Mouse (Mus musculus): ENCODE results near the gene Gm17660. TPM values are rescaled to one million over a fixed set of nuclear protein-coding genes. Genes with fewer than 3 reads are reported as not detected.
A peak's percentile ranks its signal among the peaks of the same experiment; 100 is the strongest.

Gm17660 gene
- total RNA-seq, 2 experiments from 2014 or later: not detected

DNA sequence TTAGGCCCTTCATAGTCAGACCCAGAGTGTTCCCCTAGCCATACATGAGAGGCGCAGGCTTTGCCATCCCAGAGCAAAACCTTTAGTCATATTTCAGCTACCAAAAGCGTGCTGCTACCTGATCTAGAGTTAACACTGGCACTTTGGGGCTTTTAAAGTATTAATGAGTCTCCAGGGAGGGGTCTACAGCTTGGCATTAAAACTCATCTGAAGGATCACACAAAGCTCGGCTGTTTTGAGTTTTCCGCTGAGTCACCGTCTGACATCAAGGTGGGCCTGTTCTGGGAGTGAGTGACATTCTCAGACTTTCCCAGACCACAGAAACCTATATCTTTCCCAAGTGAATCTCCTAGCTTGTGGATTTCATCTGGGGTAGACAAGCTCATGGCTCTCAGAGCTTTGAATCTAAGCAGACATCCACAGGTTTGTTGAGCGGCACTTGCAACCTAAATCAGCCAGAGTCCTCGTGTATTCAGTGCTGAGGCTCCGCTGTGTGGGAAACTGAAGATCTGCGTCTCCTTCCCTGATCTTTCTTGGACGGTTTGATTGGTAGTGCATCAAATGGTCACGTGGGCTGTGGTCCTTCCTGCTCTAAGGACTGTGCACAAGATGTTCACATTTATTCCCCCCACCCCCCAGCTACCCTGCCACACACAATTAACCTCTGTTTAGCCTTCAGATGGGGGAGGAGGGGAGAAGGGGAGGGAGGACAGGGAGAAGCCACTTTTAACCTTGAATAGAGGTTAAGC lies 30.9 kb upstream of the Gm17660 start:
- Histone ChIP-seq H3K4me3 (peak overlapping the region; percentile 77), H3K27ac (peak overlapping the region; percentile 92)
- DNase-seq: no peak
- intact Hi-C loops (cut with DNase I): no loop called here
- TF ChIP-seq CTCF (IDR thresholded peaks at IDR 0.05): no peak

DNA sequence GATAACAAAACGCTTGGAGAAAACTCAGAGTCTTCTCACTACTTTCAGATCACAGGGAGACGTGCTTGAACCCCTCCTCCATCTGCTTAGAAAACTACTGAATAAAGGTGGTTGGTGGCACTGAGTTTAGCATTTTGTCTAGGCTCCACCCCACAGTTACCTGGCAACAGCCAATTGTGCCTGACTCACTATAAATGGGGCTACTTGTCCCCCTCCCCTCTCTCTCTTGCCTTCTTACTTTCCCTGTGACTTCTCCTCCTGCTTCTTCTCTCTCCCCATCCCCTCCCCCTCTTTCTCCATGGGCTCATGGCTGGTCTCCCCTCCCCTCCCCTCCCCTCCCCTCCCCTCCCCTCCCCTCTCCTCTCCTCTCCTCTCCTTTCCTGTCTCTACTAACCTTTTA lies 26.7 kb upstream of the Gm17660 start:
- intact Hi-C loops (cut with DNase I): no loop called here
- Histone ChIP-seq H3K27ac (peak overlapping the region; percentile 28; the same call in 1 of the 2 replicates), H3K4me3 (no peak overlapping the region)
- no peak for DNase-seq
- no peak for TF ChIP-seq CTCF (IDR thresholded peaks at IDR 0.05)

DNA sequence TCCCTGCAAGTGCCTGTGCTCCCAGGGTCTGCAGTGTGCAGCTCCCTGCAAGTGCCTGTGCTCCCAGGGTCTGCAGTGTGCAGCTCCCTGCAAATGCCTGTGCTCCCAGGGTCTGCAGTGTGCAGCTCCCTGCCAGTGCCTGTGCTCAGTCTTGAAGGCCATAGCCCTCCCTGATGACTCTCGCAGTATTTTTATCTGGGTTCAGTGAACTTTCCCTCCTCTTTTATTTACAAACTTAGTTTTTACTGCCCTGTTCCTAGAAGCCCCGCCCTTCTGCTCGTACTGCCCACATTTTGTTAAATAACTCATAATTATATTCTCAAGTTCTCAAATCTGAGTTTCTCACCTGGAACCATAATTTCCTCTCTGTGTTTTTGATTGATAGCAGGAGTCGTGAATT lies 25.8 kb upstream of the Gm17660 start:
- no peak for TF ChIP-seq CTCF (IDR thresholded peaks at IDR 0.05)
- intact Hi-C loops (cut with DNase I): no loop called here
- Histone ChIP-seq H3K4me3 (no peak overlapping the region), H3K27ac (peak overlapping the region; percentile 40; the same call in 1 of the 2 replicates)
- no peak for DNase-seq

DNA sequence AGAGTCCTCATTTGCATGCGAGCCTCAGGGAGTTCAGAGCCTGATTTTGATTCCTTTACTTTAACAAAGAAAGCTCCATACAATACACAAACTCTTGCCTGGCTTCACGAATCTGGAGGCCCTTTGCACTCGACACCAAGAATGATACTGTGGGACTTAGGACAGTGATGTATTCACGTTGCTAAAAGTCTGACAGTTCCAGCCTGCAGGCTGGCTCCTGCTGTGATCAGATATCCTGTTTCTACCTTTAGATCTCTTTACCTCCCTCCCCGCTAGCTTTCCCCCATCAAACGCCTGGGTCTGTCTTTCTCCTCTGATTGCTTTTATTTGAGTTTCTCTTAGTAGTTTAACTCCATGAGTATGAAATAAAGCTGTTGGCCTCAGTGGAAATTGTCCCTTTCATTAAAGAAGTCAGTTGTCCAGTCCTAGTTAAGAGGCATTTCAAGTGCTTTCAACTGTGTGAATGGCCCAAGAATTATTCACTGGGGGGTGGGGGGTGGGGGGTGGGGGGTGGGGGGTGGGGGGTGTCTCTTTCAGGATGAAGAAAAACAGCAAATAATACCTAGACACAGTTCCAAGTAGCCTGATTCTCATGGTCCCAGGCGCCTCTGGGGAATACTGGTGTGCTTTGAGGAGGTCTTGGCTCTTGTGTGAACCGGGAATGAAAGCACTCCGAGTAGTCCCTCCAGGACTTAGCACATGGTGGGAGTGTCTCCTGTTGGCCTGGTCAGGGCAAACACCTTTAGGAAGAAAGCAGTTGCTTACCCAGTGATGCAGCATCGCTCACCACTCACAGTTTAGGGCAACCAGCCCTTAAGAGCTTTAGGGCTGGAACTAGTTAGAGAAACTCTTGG lies 24.5 kb upstream of the Gm17660 start:
- Histone ChIP-seq H3K27ac (peak overlapping the region; percentile 56), H3K4me3 (no peak overlapping the region)
- DNase-seq: peak; percentile 44
- intact Hi-C loops (cut with DNase I): no loop called here
- TF ChIP-seq CTCF (IDR thresholded peaks at IDR 0.05): no peak

DNA sequence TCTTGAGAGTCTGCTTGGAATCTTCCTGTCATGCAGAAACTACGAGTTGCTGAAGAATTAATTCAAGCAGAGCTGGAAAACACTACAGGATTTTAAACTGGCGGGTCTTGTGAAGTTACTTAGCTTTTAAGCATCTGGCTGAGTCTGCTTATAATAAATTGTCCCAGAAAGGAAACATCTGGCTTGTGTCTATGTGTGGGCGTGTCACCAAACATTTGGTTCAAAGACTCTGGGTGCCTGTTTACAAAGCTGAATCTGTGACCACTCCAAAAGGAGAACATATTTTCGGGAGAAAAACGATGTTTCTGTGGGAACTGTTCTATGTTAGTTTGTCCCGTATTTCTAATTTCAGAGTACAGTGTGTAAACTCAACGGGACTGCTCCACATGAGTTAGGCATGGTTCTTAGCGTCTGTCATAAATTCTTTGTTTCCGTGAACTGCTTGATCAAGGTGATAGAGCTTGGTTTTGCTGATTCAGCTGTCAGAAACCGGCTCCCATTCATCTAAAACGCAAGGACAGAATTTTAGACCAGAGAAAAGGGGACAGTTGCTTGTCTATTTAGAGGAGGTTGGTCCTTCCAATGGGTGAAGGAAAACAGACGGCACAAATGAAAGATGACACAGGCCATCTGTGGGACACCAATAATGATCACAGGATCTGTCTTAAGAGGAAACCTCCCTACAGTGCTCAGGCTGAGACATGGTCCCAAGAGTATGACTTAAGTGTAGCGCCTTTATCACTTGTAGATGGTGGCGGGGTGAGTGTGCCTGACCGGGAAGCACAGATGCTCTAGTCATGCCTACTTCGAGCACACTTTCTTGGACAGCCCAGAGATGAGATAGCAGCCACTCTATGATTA lies 18.9 kb upstream of the Gm17660 start:
- Histone ChIP-seq H3K27ac (peak overlapping the region; percentile 77), H3K4me3 (peak overlapping the region; percentile 4; the same call in 1 of the 2 replicates)
- DNase-seq: peak; percentile 52
- intact Hi-C loops (cut with DNase I): no loop called here
- no peak for TF ChIP-seq CTCF (IDR thresholded peaks at IDR 0.05)

DNA sequence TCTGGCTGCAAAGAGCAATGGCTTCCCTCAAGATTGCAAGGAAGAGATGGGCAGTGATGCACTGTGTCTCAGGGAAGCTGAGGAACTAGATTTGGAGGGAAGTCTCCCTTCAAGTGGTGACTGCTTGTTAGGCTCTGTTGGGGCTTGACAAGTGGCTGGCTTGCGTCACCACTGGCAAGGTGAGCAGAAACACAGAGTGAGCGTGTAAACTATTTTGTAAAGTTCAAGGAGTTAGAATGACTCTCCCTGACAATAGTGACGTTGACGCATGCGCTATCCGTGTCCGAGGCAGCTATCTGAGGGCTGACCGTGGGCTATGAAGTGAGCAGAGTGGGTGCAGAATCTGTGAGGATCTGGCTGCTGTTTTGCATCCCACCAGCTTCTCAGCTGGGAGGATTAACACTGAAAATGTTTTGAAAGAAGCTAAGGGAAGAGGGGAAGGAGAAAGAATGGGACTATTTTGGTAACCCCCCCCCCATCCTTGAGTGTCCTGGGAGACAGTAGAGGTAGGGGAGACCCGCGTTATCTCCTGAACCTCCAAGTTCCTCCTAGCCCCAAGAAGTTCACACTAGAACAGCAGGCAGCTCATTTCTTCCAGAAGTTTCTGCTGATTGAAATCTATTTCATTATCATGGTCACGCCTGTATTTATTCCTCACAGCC lies 18.1 kb upstream of the Gm17660 start:
- no peak for DNase-seq
- intact Hi-C loops (cut with DNase I): no loop called here
- TF ChIP-seq CTCF (IDR thresholded peaks at IDR 0.05): no peak
- H3K4me3 ChIP-seq: peak overlapping the region; percentile 4; the same call in 1 of the 2 replicates
- H3K27ac ChIP-seq: peak overlapping the region; percentile 77

DNA sequence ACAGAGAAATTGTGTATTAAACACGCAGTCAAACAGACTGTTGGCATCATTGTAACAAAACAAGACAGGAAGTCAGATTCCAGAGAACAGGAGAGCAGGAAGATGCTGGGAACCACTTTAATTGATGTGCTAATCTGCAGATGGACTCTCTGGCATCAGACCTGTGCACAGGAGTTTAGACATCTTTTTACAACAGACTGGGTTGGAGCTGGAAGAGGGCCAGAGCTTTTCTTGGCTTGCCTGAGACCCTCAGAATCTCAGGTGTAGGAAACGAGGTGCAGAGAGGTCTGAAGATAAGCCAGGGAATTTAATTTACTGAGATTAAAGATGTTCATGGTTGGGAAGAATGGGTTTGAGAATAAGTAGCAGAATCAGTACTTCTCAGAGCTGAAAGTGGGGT lies 12.3 kb upstream of the Gm17660 start:
- DNase-seq: no peak
- Histone ChIP-seq H3K27ac (no peak overlapping the region), H3K4me3 (no peak overlapping the region)
- intact Hi-C loops (cut with DNase I): no loop called here
- no peak for TF ChIP-seq CTCF (IDR thresholded peaks at IDR 0.05)

DNA sequence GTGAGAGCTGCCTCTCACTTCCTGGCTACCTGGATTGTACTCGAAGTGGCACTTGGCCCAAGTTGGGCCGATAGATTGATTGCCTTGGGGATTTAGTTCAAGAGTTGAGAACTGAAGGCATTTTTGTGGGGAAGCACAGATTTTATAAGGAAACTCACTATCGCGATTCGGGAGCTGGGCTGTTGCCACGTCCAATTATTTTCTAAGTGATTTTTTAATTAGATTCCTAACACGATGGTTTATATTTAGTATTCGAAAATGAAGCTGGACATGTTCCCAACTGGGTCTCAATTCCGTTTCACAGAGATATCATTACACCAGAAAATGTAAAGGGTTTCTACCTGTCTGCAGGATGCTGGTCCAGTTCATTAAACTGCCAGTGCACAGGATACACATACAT lies 8.0 kb upstream of the Gm17660 start:
- no peak for DNase-seq
- TF ChIP-seq CTCF (IDR thresholded peaks at IDR 0.05): no peak
- H3K4me3 ChIP-seq: no peak overlapping the region
- no peak overlapping the region for H3K27ac ChIP-seq
- intact Hi-C loops (cut with DNase I): no loop called here

DNA sequence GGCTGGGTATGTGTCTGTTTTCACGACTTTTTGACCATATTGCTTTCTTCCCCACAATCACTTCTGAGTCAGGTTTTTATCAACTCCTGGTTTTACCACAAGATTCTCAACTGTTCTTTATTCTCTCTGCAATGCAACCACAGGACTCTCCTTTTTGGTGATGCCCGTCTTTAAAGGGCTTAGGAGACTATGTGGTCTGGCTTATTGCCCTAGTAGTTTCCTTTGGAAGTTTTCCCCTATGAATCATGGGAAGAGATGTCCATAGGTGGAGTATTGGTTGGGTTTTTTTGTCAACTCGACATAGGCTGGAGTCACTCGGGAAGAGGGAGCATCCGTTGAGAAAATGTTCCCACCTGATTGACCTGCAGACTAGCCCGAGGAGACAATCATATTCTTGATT lies 3.3 kb upstream of the Gm17660 start:
- Histone ChIP-seq H3K27ac (no peak overlapping the region), H3K4me3 (no peak overlapping the region)
- intact Hi-C loops (cut with DNase I): no loop called here
- DNase-seq: no peak
- TF ChIP-seq CTCF (IDR thresholded peaks at IDR 0.05): no peak

DNA sequence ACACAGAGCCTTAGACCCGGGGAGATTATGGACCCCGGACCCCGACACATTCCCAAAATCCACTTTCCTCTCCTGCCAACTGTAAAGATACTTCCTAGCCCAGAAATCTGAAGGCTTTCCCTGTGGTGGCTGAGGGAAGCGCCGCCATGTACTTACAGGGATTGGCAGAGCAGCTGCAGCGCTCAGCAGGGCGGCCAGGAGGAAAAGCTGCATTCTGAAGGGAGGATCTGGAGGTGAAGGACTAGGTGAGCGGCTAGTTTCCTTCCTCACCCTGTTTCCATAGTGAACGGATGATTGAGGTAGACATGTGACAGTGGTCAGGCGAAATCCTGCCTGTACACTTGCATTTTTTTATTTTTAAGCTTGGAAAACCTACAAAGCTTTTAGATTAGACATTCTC lies 1.0 kb downstream of the Gm17660 start:
- DNase-seq: no peak
- H3K27ac ChIP-seq: no peak overlapping the region
- intact Hi-C loops (cut with DNase I): loop anchor here (5.0 kb wide), 1 partner anchor 256 kb away; no protein-coding TSS in a partner anchor
- no peak overlapping the region for H3K4me3 ChIP-seq
- no peak for TF ChIP-seq CTCF (IDR thresholded peaks at IDR 0.05)

DNA sequence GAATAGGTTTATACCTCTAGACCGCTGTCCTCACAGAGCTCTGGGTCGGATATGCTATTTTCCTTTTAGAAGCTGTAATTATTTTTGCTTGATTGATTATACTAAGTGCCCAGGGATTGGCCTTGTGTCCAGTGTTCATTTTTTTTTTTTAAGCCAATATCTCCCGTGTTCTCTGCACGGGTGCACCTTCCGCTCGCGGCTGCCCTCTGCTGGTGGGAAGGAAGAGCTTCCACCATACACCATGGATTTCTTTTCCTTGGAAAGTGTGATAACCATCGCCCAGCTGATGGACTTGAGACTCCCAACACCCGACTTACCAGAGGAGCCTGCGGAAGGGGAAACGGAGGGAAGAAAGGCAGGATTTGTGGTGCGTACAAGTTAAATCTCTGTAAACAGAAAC lies 3.0 kb downstream of the Gm17660 start:
- no peak overlapping the region for H3K27ac ChIP-seq
- intact Hi-C loops (cut with DNase I): loop anchor here (5.0 kb wide), 1 partner anchor 77 kb away; no protein-coding TSS in a partner anchor
- peak; percentile 91 for TF ChIP-seq CTCF (IDR thresholded peaks at IDR 0.05)
- DNase-seq: peak; percentile 77
- peak overlapping the region; percentile 50 for H3K4me3 ChIP-seq

DNA sequence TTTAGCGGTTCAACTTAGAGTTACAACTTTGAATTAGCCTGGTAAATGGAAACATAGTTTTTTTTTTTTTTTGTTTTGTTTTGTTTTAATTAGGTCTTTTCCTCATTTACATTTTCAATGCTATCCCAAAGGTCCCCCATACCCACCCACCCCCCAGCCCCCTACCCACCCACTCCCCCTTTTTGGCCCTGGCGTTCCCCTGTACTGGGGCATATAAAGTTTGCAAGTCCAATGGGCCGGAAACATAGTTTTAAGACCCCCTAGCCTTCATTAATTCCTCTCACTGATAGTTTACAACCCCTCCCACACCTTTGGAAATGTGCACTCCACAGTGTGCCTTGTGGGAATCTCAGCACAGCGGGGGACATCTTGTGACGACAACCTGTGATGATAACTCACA lies 3.8 kb downstream of the Gm17660 start:
- H3K4me3 ChIP-seq: no peak overlapping the region
- DNase-seq: no peak
- no peak for TF ChIP-seq CTCF (IDR thresholded peaks at IDR 0.05)
- H3K27ac ChIP-seq: no peak overlapping the region
- intact Hi-C loops (cut with DNase I): loop anchor here (5.0 kb wide), 1 partner anchor 76 kb away; no protein-coding TSS in a partner anchor
